In the genomic region with DNA sequence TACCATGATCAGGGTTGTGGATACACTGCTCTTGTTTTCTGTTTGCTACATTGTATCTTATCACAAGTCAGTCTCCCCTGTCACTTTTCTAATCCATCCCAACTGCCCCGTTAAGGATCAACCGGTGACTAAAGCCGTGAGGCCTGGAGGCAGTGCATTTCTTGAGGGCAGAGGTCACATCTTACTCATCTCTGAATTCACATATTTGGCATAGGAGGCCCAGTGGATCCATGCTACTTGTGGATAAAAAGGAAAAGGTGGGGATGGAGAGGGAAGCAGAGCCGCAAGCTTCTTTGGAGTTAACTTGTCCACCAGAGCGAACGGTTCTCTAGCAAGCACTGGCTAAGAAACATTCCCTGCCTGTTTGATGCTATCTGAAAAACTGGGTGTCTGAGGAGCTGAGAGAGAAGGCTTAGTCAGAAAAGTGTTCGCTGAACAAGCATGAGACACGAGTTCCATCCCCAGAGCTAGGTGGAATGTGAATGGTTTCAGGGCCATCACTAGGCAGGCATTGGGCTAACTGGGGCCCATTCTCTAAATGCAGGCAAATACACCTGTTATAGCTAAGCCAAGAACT, we compare ENCODE assay signal across 13 mouse cellular contexts.
DNase-seq lines count a peak whose midpoint lies in the region; ATAC-seq and TF ChIP-seq lines count a peak whose summit lies in the region.
"Had no signal": no experiment of that assay in that cellular context is flagged by ENCODE, and none has a peak within 500 bp of the region (broad histone marks: within the 10 kb centered on the region; RNA-seq: fewer than 3 reads in every experiment).

No protein-coding gene starts in this region.

- H3K27ac ChIP-seq in hindbrain, postnatal 0 days = peak overlapping the region; percentile 71; the same call in 1 of the 2 replicates
- no peak overlapping the region for H3K27ac ChIP-seq in hindbrain, embryonic 11.5 days (ENCODE audit: low read depth, low read length)
- H3K27ac ChIP-seq in neural tube, embryonic 13.5 days (replicated peaks) = 0 out of 2 replicates have a peak overlapping the region, but pooled peaks have one; percentile 49
- H3K27ac ChIP-seq: neural tube, embryonic 12.5 days had no signal

- no peaks in the 10 kb centered on the region for H3K36me3 ChIP-seq in hindbrain, postnatal 0 days (ENCODE audit: insufficient read depth, low read length)
- H3K36me3 ChIP-seq in hindbrain, embryonic 11.5 days (ENCODE audit: control insufficient read depth, insufficient read depth, low read length) = no peaks in the 10 kb centered on the region
- H3K36me3 ChIP-seq in neural tube, embryonic 13.5 days = no peaks in the 10 kb centered on the region
- H3K36me3 ChIP-seq: midbrain, embryonic 12.5 days; neural tube, embryonic 12.5 days had no signal

- peak; percentile 40 for DNase-seq in adrenal gland, adult 2 months
- no peak for DNase-seq in adrenal gland, postnatal 14 days
- no peak for DNase-seq in hindbrain, postnatal 0 days (ENCODE audit: low spot score)
- DNase-seq in hindbrain, embryonic 11.5 days (ENCODE audit: low spot score) = no peak
- DNase-seq in neural tube, embryonic 10.5 days (ENCODE audit: extremely low spot score, low spot score) = no peak
- DNase-seq in cerebellum, adult 9-11 months = no peak
- DNase-seq in layer of hippocampus, adult 9-10 months (ENCODE audit: low spot score) = no peak
- DNase-seq: liver; thymus, postnatal 14 days had no signal

- no peak for ATAC-seq in hindbrain, postnatal 0 days
- no peak for ATAC-seq in hindbrain, embryonic 11.5 days (ENCODE audit: low FRiP score)
- no peak for ATAC-seq in neural tube, embryonic 13.5 days (ENCODE audit: low read depth)

- WGBS in hindbrain, postnatal 0 days = 62% methylated on average over 8 of the region's 8 CpGs
- WGBS in hindbrain, embryonic 11.5 days = 78% methylated on average over 8 of the region's 8 CpGs
- 82% methylated on average over 8 of the region's 8 CpGs for WGBS in neural tube, embryonic 13.5 days

- no peaks in the 10 kb centered on the region for H3K27me3 ChIP-seq in hindbrain, postnatal 0 days (ENCODE audit: insufficient read depth, low read length)
- no peaks in the 10 kb centered on the region for H3K27me3 ChIP-seq in hindbrain, embryonic 11.5 days (ENCODE audit: control insufficient read depth, insufficient read depth, low read length)
- no peaks in the 10 kb centered on the region for H3K27me3 ChIP-seq in neural tube, embryonic 13.5 days
- H3K27me3 ChIP-seq: midbrain, embryonic 12.5 days; neural tube, embryonic 12.5 days had no signal

- H3K4me2 ChIP-seq in hindbrain, postnatal 0 days (ENCODE audit: low read depth, low read length) = no peak overlapping the region
- H3K4me2 ChIP-seq in hindbrain, embryonic 11.5 days (replicated peaks; ENCODE audit: low read depth, low read length) = no peak overlapping the region
- H3K4me2 ChIP-seq in neural tube, embryonic 13.5 days = no peak overlapping the region
- H3K4me2 ChIP-seq: forebrain, embryonic 13.5 days; midbrain, embryonic 12.5 days; neural tube, embryonic 12.5 days had no signal

- TF ChIP-seq CTCF in hindbrain, postnatal 0 days (IDR thresholded peaks at IDR 0.05; ENCODE audit: low read depth) = no peak

- no peak overlapping the region for H3K4me3 ChIP-seq in hindbrain, postnatal 0 days (ENCODE audit: low read length)
- H3K4me3 ChIP-seq in hindbrain, embryonic 11.5 days (ENCODE audit: low read depth, low read length) = no peak overlapping the region
- H3K4me3 ChIP-seq in neural tube, embryonic 13.5 days = no peak overlapping the region
- H3K4me3 ChIP-seq: forebrain, embryonic 13.5 days; midbrain, embryonic 12.5 days; neural tube, embryonic 12.5 days had no signal

- H3K4me1 ChIP-seq in hindbrain, postnatal 0 days (ENCODE audit: insufficient read depth, low read length) = peaks cover 31% of the 10 kb centered on the region
- peaks cover 6% of the 10 kb centered on the region; the same call in 1 of the 2 replicates for H3K4me1 ChIP-seq in hindbrain, embryonic 11.5 days (replicated peaks; ENCODE audit: control insufficient read depth, insufficient read depth, low read length)
- peaks cover 44% of the 10 kb centered on the region for H3K4me1 ChIP-seq in neural tube, embryonic 13.5 days (replicated peaks)

- no peaks in the 10 kb centered on the region for H3K9me3 ChIP-seq in hindbrain, postnatal 0 days (ENCODE audit: low read length)
- no peaks in the 10 kb centered on the region for H3K9me3 ChIP-seq in hindbrain, embryonic 11.5 days (ENCODE audit: control insufficient read depth, low read length)
- H3K9me3 ChIP-seq in neural tube, embryonic 13.5 days = no peaks in the 10 kb centered on the region
- H3K9me3 ChIP-seq: forebrain, embryonic 13.5 days; midbrain, embryonic 12.5 days; neural tube, embryonic 12.5 days had no signal

- H3K9ac ChIP-seq in hindbrain, postnatal 0 days (replicated peaks; ENCODE audit: low read length) = no peak overlapping the region
- no peak overlapping the region for H3K9ac ChIP-seq in hindbrain, embryonic 11.5 days (ENCODE audit: low read depth, low read length)
- H3K9ac ChIP-seq in neural tube, embryonic 13.5 days = no peak overlapping the region
- H3K9ac ChIP-seq: forebrain, embryonic 13.5 days; midbrain, embryonic 12.5 days; neural tube, embryonic 12.5 days had no signal
